Mouse (Mus musculus) heart, adult 2 months (tissue): ENCODE measurements around the gene Nr2f6. TPM values are rescaled to one million over a fixed set of nuclear protein-coding genes. Genes with fewer than 3 reads are reported as not detected.
A peak's percentile ranks its signal among the peaks of the same experiment; 100 is the strongest.
"Not testable (repeated sequence)": the region's sequence is repeated elsewhere in the genome, so short reads cannot be mapped to it uniquely, and the experiment has no call there.

Source experiments
- DNase-seq, 2 experiments: peaks; one replicate each; pipeline ENCODE4 v3.0.0; 2021
- H3K27ac ChIP-seq: fragments of 200-600 bp; 2 replicates; pipeline ENCODE4 v1.8.1; 2022
- H3K27me3 ChIP-seq: fragments of 200-500 bp; 2 replicates; pipeline ENCODE4 v1.6.1; 2012; ENCODE audit warnings: mild to moderate bottlenecking, low read length, inconsistent platforms, mixed read lengths; ENCODE audit not compliant: control insufficient read depth, insufficient read depth
- H3K36me3 ChIP-seq: fragments of 200-500 bp; 2 replicates; pipeline ENCODE4 v1.6.1; 2012; ENCODE audit warnings: low read length, inconsistent platforms; ENCODE audit not compliant: control insufficient read depth, insufficient read depth
- H3K4me1 ChIP-seq: fragments of 200-500 bp; 2 replicates; pipeline ENCODE4 v1.6.1; 2011; ENCODE audit warnings: low read length; ENCODE audit not compliant: control insufficient read depth, insufficient read depth
- H3K4me3 ChIP-seq: fragments of 200-600 bp; 2 replicates; pipeline ENCODE4 v1.8.1; 2022
- H3K79me2 ChIP-seq: fragments of 200-500 bp; replicated peaks from 2 replicates; pipeline ENCODE4 v1.6.1; 2012; ENCODE audit warnings: mild to moderate bottlenecking, inconsistent platforms, low read length, moderate library complexity, mixed read lengths; ENCODE audit not compliant: control insufficient read depth, insufficient read depth
- H3K9ac ChIP-seq: fragments of 200-500 bp; 2 replicates; pipeline ENCODE4 v1.6.1; 2012; ENCODE audit warnings: low read depth, mild to moderate bottlenecking, control low read depth, inconsistent platforms, low read length, mixed read lengths
- CTCF ChIP-seq: fragments of 200-600 bp; IDR thresholded peaks from 2 replicates; pipeline ENCODE4 v1.8.1; 2022; ENCODE audit warnings: antibody characterized with exemption, mild to moderate bottlenecking, moderate library complexity
- EP300 ChIP-seq: fragments of 200-500 bp; IDR thresholded peaks from 2 replicates; pipeline ENCODE4 v1.6.1; 2011; ENCODE audit warnings: low read depth, low read length, control low read depth; ENCODE audit not compliant: insufficient read depth
- POLR2A ChIP-seq: fragments of 200-500 bp; IDR thresholded peaks from 2 replicates; pipeline ENCODE4 v1.6.1; 2011; ENCODE audit warnings: mild to moderate bottlenecking, low read depth, low read length, control low read depth; ENCODE audit not compliant: insufficient read depth
- WGBS: fragments of 180-500 bp; shearing (Covaris S2); methylation state at CpG from one replicate; pipeline ENCODE4 v1.1.7; 2018; 5-methylcytosine and 5-hydroxymethylcytosine counted together
- intact Hi-C: fragments of 180-260 bp; cut with DNase I; formaldehyde crosslinking; loops from one replicate; pipeline ENCODE4 v1.15.1; 2025
- polyA plus RNA-seq: library from polyadenylated mRNA; depleted of rRNA; stranded (reverse); fragments of >200 nt; gene quantifications from 2 replicates; pipeline ENCODE4 v1.2.3, GENCODE M21; 2012; rRNA removed
- total RNA-seq, 2 experiments: library from RNA; stranded (reverse); gene quantifications; 2 replicates each; pipeline ENCODE4 v1.2.3; 2021

Nr2f6 gene
- total and polyA plus RNA-seq, 3 experiments: 47.6 to 63.2 (median 56.7) TPM

DNA sequence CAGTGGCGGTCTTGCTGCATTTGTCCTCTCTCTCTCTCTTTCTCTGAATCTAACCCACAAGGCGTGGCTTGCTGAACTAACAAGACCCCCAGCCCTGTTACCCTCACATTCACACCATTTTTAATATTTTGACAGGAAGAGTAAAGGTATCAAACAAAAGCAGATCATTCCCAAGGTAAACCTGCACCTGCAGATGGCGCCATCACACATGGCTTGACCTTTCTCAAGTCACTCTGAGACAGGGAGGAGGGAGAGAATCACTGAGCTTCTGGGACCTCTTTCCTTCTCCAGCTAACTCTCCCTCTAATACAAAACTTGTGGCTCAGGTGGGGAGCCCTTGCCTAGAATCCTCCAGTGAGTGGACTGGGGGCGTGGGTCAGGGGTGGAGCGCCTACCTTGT lies 41.1 kb downstream of the Nr2f6 start:
- no peak overlapping the region for H3K9ac ChIP-seq
- intact Hi-C loops: loop anchor here (2.0 kb wide), 1 partner anchor 66 kb away; the partner anchor contains the start of gene Ankle1
- no peak overlapping the region for H3K4me3 ChIP-seq
- no peak for TF ChIP-seq EP300
- TF ChIP-seq CTCF: peak; percentile 69
- no peak for TF ChIP-seq POLR2A
- WGBS: 90% methylated on average over 5 of the region's 5 CpGs
- H3K4me1 ChIP-seq: no peaks in the 10 kb centered on the region
- H3K27me3 ChIP-seq: no peaks in the 10 kb centered on the region
- DNase-seq: peak in 1 of 2 experiments; percentile 43
- no peaks in the 10 kb centered on the region for H3K36me3 ChIP-seq
- no peaks in the 10 kb centered on the region for H3K79me2 ChIP-seq
- no peak overlapping the region for H3K27ac ChIP-seq

DNA sequence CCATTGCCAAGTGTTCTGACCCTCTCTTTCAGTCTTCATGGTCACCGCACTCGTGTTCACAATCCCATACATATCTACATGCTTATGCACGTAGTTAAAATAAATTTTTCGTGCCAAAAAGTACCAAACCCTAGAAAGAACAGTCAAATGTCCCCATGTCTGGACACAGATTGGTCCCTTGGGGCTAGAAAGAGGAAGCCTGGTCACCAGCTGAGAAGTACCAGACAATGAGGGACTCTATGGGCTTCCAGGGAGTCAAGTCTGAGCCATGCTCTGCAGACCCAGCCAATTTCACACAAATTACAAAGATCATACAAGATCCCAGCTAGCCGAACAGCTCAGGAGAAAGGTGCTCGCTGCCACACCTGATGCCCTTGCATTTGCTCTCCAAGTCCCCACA lies 43.9 kb downstream of the Nr2f6 start:
- H3K9ac ChIP-seq, H3K27me3 ChIP-seq, H3K4me3 ChIP-seq, H3K36me3 ChIP-seq, DNase-seq, H3K27ac ChIP-seq, H3K4me1 ChIP-seq, intact Hi-C loops, H3K79me2 ChIP-seq: not testable (repeated sequence)
- WGBS: 88% methylated on average over 6 of the region's 6 CpGs

DNA sequence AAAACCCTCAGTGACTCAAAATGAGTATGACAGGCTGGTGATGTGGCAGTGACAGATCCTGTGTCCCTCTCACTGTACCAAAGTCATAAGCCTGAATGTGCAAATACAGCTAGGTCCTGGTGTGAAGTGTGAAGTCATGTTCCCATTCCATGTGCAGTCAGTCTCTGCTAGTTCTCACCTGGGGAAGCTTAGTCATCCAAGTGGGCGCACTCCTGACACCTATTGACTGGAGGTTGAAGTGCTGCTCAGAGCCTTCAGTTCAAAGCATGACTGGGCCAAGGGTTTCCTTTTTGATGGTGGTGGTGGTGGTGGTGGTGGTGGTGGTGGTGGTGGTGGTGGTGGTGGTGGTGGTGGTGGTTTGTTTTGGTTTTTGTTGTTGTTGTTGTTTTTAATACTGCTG lies 56.9 kb downstream of the Nr2f6 start:
- peak; percentile 46 to 54 for DNase-seq
- WGBS: 92% methylated on average over 1 of the region's 1 CpGs
- TF ChIP-seq POLR2A (no peak), EP300 (peak; percentile 85; the same call in 1 of the 2 replicates), CTCF (peak; percentile 66)

More for the DNA sequence above, 56.9 kb downstream of the Nr2f6 start:
- intact Hi-C loops: loop anchor here (2.0 to 10.0 kb wide), 3 partner anchors 37 to 100 kb away; partner anchors contain the start of genes Haus8 and Myo9b
- H3K79me2 ChIP-seq: no peaks in the 10 kb centered on the region
- H3K27ac ChIP-seq: no peak overlapping the region
- H3K4me1 ChIP-seq: no peaks in the 10 kb centered on the region
- H3K36me3 ChIP-seq: no peaks in the 10 kb centered on the region
- no peak overlapping the region for H3K9ac ChIP-seq
- H3K27me3 ChIP-seq: no peaks in the 10 kb centered on the region
- no peak overlapping the region for H3K4me3 ChIP-seq

Other genes starting within 250 kb of the Nr2f6 start
- gene Myo9b, start 109.2 kb downstream of the Nr2f6 start, total RNA-seq: 10 to 100 TPM; 20.1 to 22.8 TPM
- gene Myo9b, start 109.2 kb downstream of the Nr2f6 start, polyA plus RNA-seq: 15.0 and 15.9 TPM in 2 replicates
- gene Haus8, start 109.0 kb downstream of the Nr2f6 start, total RNA-seq: 10 to 100 TPM; 24.2 to 29.0 TPM
- 11.9 and 12.1 TPM in 2 replicates for gene Haus8, start 109.0 kb downstream of the Nr2f6 start, polyA plus RNA-seq
- gene Use1, start 15.1 kb downstream of the Nr2f6 start, total RNA-seq: 100 to 1,000 TPM; 140 to 169 TPM
- gene Use1, start 15.1 kb downstream of the Nr2f6 start, polyA plus RNA-seq: 112 and 120 TPM in 2 replicates
- 10 to 100 TPM; 12.4 to 15.2 TPM for gene Ocel1, start 10.7 kb downstream of the Nr2f6 start, total RNA-seq
- 8.0 and 9.1 TPM in 2 replicates for gene Ocel1, start 10.7 kb downstream of the Nr2f6 start, polyA plus RNA-seq
- gene Ushbp1, start 13.8 kb upstream of the Nr2f6 start, total RNA-seq: 10 to 100 TPM; 22.9 to 23.9 TPM
- 71.7 and 72.2 TPM in 2 replicates for gene Ushbp1, start 13.8 kb upstream of the Nr2f6 start, polyA plus RNA-seq
- gene Babam1, start 14.9 kb upstream of the Nr2f6 start, total RNA-seq: 10 to 100 TPM; 62.8 to 70.2 TPM
- gene Babam1, start 14.9 kb upstream of the Nr2f6 start, polyA plus RNA-seq: 88.7 and 91.3 TPM in 2 replicates
- not detected for gene Ankle1, start 24.1 kb upstream of the Nr2f6 start, total RNA-seq
- gene Ankle1, start 24.1 kb upstream of the Nr2f6 start, polyA plus RNA-seq: 0.15 and 0.31 TPM in 2 replicates
- 10 to 100 TPM; 25.8 to 26.5 TPM for gene Abhd8, start 81.7 kb upstream of the Nr2f6 start, total RNA-seq
- 30.4 and 38.3 TPM in 2 replicates for gene Abhd8, start 81.7 kb upstream of the Nr2f6 start, polyA plus RNA-seq
- gene Mrpl34, start 83.0 kb upstream of the Nr2f6 start, total RNA-seq: 100 to 1,000 TPM; 120 to 128 TPM
- gene Mrpl34, start 83.0 kb upstream of the Nr2f6 start, polyA plus RNA-seq: 81.7 and 153 TPM in 2 replicates
- 10 to 100 TPM; 30.4 to 31.8 TPM for gene Dda1, start 87.2 kb upstream of the Nr2f6 start, total RNA-seq
- gene Dda1, start 87.2 kb upstream of the Nr2f6 start, polyA plus RNA-seq: 51.8 and 51.9 TPM in 2 replicates
- 10 to 100 TPM; 15.6 to 16.3 TPM for gene Ano8, start 104.0 kb upstream of the Nr2f6 start, total RNA-seq
- gene Ano8, start 104.0 kb upstream of the Nr2f6 start, polyA plus RNA-seq: 15.3 and 18.4 TPM in 2 replicates
- 10 to 100 TPM; 16.6 to 20.5 TPM for gene Gtpbp3, start 106.1 kb upstream of the Nr2f6 start, total RNA-seq
- 18.4 and 19.8 TPM in 2 replicates for gene Gtpbp3, start 106.1 kb upstream of the Nr2f6 start, polyA plus RNA-seq
- 10 to 100 TPM; 22.1 to 28.3 TPM for gene Plvap, start 129.8 kb upstream of the Nr2f6 start, total RNA-seq
- 37.2 and 42.9 TPM in 2 replicates for gene Plvap, start 129.8 kb upstream of the Nr2f6 start, polyA plus RNA-seq
- gene Ccdc194, start 143.8 kb upstream of the Nr2f6 start, total RNA-seq: not detected
- gene Ccdc194, start 143.8 kb upstream of the Nr2f6 start, polyA plus RNA-seq: 0.10 and 0.23 TPM in 2 replicates
- 10 to 100 TPM; 17.4 to 18.1 TPM for gene Bst2, start 155.5 kb upstream of the Nr2f6 start, total RNA-seq
- gene Bst2, start 155.5 kb upstream of the Nr2f6 start, polyA plus RNA-seq: 69.8 and 85.9 TPM in 2 replicates
- 10 to 100 TPM; 27.0 to 29.7 TPM for gene Mvb12a, start 161.0 kb upstream of the Nr2f6 start, total RNA-seq
- gene Mvb12a, start 161.0 kb upstream of the Nr2f6 start, polyA plus RNA-seq: 51.6 and 53.7 TPM in 2 replicates
- under 1 TPM in 1 of 2 experiments, not detected in 1; 0.16 TPM for gene Tmem221, start 176.9 kb upstream of the Nr2f6 start, total RNA-seq
- 0.29 and 0.51 TPM in 2 replicates for gene Tmem221, start 176.9 kb upstream of the Nr2f6 start, polyA plus RNA-seq
- under 1 TPM; 0.14 to 0.18 TPM for gene Nxnl1, start 184.6 kb upstream of the Nr2f6 start, total RNA-seq
- gene Nxnl1, start 184.6 kb upstream of the Nr2f6 start, polyA plus RNA-seq: 0.12 TPM in 1 of 2 replicates, not detected in the other
- 100 to 1,000 TPM; 159 to 191 TPM for gene Slc27a1, start 186.9 kb upstream of the Nr2f6 start, total RNA-seq
- 227 and 281 TPM in 2 replicates for gene Slc27a1, start 186.9 kb upstream of the Nr2f6 start, polyA plus RNA-seq
- 10 to 100 TPM; 58.6 to 66.3 TPM for gene Pgls, start 210.2 kb upstream of the Nr2f6 start, total RNA-seq
- 53.2 and 80.4 TPM in 2 replicates for gene Pgls, start 210.2 kb upstream of the Nr2f6 start, polyA plus RNA-seq
- gene Fam129c, start 215.7 kb upstream of the Nr2f6 start, total RNA-seq: under 1 TPM; 0.78 to 0.82 TPM
- 1.7 and 2.4 TPM in 2 replicates for gene Fam129c, start 215.7 kb upstream of the Nr2f6 start, polyA plus RNA-seq
- gene Colgalt1, start 229.0 kb upstream of the Nr2f6 start, total RNA-seq: 10 to 100 TPM; 39.3 to 39.6 TPM
- 55.8 and 76.6 TPM in 2 replicates for gene Colgalt1, start 229.0 kb upstream of the Nr2f6 start, polyA plus RNA-seq